Mouse (Mus musculus) hindbrain, embryonic 13.5 days (tissue): ENCODE data around the gene Bfar. TPM values are rescaled to one million over a fixed set of nuclear protein-coding genes. Genes with fewer than 3 reads are reported as not detected.
"Not testable (repeated sequence)": the region's sequence is repeated elsewhere in the genome, so short reads cannot be mapped to it uniquely, and the experiment has no call there.

ENCODE experiments used
- ATAC-seq: fragments of 200-750 bp; cut with Nextera tagmentation; 2 replicates; pipeline ENCODE4 v1.8.0; 2017; ENCODE audit warnings: moderate TSS enrichment; ENCODE audit not compliant: low FRiP score
- H3K27ac ChIP-seq: fragments of 300-500 bp; sonication (generic); 2 replicates; pipeline ENCODE4 v1.5.1; 2015; ENCODE audit warnings: inconsistent platforms, mild to moderate bottlenecking, moderate library complexity
- H3K27me3 ChIP-seq: fragments of 300-500 bp; sonication (generic); 2 replicates; pipeline ENCODE4 v1.6.1; 2015; ENCODE audit warnings: mild to moderate bottlenecking, inconsistent platforms
- H3K36me3 ChIP-seq: fragments of 300-500 bp; sonication (generic); 2 replicates; pipeline ENCODE4 v1.6.1; 2015; ENCODE audit warnings: mild to moderate bottlenecking, inconsistent platforms
- H3K4me1 ChIP-seq: fragments of 300-500 bp; sonication (generic); replicated peaks from 2 replicates; pipeline ENCODE4 v1.6.1; 2015; ENCODE audit warnings: inconsistent platforms
- H3K4me2 ChIP-seq: fragments of 300-500 bp; sonication (generic); 2 replicates; pipeline ENCODE4 v1.6.1; 2015; ENCODE audit warnings: inconsistent platforms, mild to moderate bottlenecking, moderate library complexity
- H3K4me3 ChIP-seq: fragments of 300-500 bp; sonication (generic); 2 replicates; pipeline ENCODE4 v1.5.1; 2015; ENCODE audit warnings: mild to moderate bottlenecking, inconsistent platforms
- H3K9ac ChIP-seq: fragments of 300-500 bp; sonication (generic); 2 replicates; pipeline ENCODE4 v1.6.1; 2015; ENCODE audit warnings: mild to moderate bottlenecking, inconsistent platforms
- H3K9me3 ChIP-seq: fragments of 300-500 bp; sonication (generic); 2 replicates; pipeline ENCODE4 v1.6.1; 2016; ENCODE audit warnings: inconsistent platforms
- WGBS: fragments of 180-500 bp; shearing (Covaris S2); methylation state at CpG from one replicate; pipeline ENCODE4 v1.1.7; 2015; 5-methylcytosine and 5-hydroxymethylcytosine counted together
- polyA plus RNA-seq: library from polyadenylated mRNA; unstranded; fragments of >200 nt; fragmentation: Nextera tagmentation; extraction: Ambion mirVana; gene quantifications from 2 replicates; pipeline ENCODE4 v1.2.1, GENCODE M21; 2015

The Bfar gene
- polyA plus RNA-seq, 1 experiment from 2014 or later, result 51.5 TPM

GRCm38 (mm10) chr16:13729428-13729827 is 57.8 kb downstream of the Bfar start:
- H3K4me3 ChIP-seq, result no peak overlapping the region
- H3K9ac ChIP-seq, result no peak overlapping the region
- H3K4me1 ChIP-seq, result peaks cover 5% of the 10 kb centered on the region
- H3K9me3 ChIP-seq, result no peaks in the 10 kb centered on the region
- WGBS, result 84% methylated on average over 4 of the region's 4 CpGs
- no peak overlapping the region for H3K4me2 ChIP-seq
- H3K27me3 ChIP-seq, result peaks cover 8% of the 10 kb centered on the region
- H3K27ac ChIP-seq, result no peak overlapping the region
- no peak for ATAC-seq
- H3K36me3 ChIP-seq, result no peaks in the 10 kb centered on the region

- no peak within 1 kb of the TSS; the same call in 1 of the 2 replicates for H3K9ac ChIP-seq
- peaks cover 8% of the 10 kb centered on the region for H3K27me3 ChIP-seq
- WGBS, result 15% methylated on average over 26 of the region's 26 CpGs
- no peak within 1 kb of the TSS for H3K27ac ChIP-seq
- peak within 1 kb of the TSS; percentile 3; the same call in 1 of the 2 replicates for H3K4me3 ChIP-seq
- no peaks in the 10 kb centered on the region for H3K36me3 ChIP-seq
- ATAC-seq, result no peak
- H3K9me3 ChIP-seq, result no peaks in the 10 kb centered on the region
- H3K4me2 ChIP-seq, result peak within 1 kb of the TSS; percentile 33
- H3K4me1 ChIP-seq, result peaks cover 5% of the 10 kb centered on the region
Observed at GRCm38 (mm10) chr16:13730285-13731255, 58.9 kb downstream of the Bfar start, which contains the start of gene Pla2g10. Gene Pla2g10, minus strand, starts transcription at chr16:13730983.

- Histone ChIP-seq H3K4me2 (no peak overlapping the region), H3K27me3 (peaks cover 8% of the 10 kb centered on the region), H3K9me3 (no peaks in the 10 kb centered on the region), H3K9ac (no peak overlapping the region), H3K4me3 (no peak overlapping the region), H3K4me1 (peaks cover 5% of the 10 kb centered on the region), H3K36me3 (no peaks in the 10 kb centered on the region), H3K27ac (no peak overlapping the region)
- WGBS, result 90% methylated on average over 3 of the region's 3 CpGs
- ATAC-seq, result no peak
Observed at GRCm38 (mm10) chr16:13732786-13733185, 61.1 kb downstream of the Bfar start.

DNA sequence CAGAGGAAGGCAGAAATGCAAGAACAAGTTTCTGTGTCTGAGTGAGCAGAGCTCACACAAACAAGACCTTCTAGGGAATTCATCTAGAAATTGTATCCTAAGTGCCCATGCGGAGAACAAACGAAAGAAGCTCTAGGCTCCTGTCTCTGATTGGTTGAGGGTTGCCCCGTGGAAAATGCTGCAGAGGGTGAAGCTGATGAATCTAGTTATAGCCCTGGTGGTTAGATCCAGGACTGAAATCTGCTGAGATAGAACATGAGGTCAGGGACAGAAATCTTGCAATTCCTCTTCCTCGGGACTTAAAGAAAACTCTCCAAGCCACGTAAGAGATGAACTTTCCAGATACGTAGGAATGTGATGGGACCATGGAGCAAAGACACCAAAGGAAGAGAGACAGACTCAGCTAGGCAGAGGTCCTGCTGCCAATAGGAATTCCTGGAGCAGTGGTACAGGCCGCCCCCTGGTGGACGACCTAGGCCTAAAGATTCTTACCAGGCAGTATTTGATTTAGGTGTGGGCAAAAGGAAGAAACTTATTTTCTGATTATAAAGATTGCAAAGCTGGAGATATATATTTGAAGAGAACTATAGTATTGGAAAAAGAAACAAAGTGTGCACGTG is 62.0 kb downstream of the Bfar start:
- Histone ChIP-seq H3K4me1 (peaks cover 5% of the 10 kb centered on the region), H3K9me3 (no peaks in the 10 kb centered on the region), H3K27ac (no peak overlapping the region), H3K27me3 (peaks cover 8% of the 10 kb centered on the region), H3K9ac (no peak overlapping the region), H3K4me3 (no peak overlapping the region), H3K36me3 (no peaks in the 10 kb centered on the region), H3K4me2 (no peak overlapping the region)
- 26% methylated on average over 9 of the region's 9 CpGs for WGBS
- ATAC-seq, result no peak

DNA sequence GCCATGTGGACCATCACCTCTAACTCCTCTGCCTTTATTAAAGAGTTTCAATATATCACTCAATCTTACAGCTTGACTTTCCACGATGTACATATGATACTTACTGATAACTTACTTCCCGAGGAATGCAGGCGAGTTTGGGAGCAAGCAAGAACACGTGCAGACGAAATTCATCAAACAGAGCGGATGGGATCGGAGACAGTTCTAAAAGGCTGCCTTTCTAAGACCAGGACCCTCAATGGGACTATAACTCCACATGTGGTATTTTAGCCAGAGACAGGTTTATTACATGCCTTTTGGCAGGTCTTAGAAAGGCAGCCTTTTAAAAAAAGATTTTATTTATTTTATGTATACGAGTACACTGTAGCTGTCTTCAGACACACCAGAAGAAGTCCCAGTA is 64.3 kb downstream of the Bfar start:
- Histone ChIP-seq H3K4me1 (no peaks in the 10 kb centered on the region), H3K27ac (no peak overlapping the region), H3K9ac (no peak overlapping the region), H3K27me3 (no peaks in the 10 kb centered on the region), H3K4me3 (no peak overlapping the region), H3K4me2 (no peak overlapping the region), H3K36me3 (no peaks in the 10 kb centered on the region), H3K9me3 (no peaks in the 10 kb centered on the region)
- WGBS, result 85% methylated on average over 8 of the region's 8 CpGs
- ATAC-seq, result no peak

GRCm38 (mm10) chr16:13739044-13739443 is 67.4 kb downstream of the Bfar start:
- H3K4me1 ChIP-seq, H3K36me3 ChIP-seq, H3K9me3 ChIP-seq, H3K27me3 ChIP-seq, ATAC-seq, H3K4me3 ChIP-seq, H3K9ac ChIP-seq, H3K27ac ChIP-seq, H3K4me2 ChIP-seq: not testable (repeated sequence)
- 68% methylated on average over 4 of the region's 4 CpGs for WGBS

DNA sequence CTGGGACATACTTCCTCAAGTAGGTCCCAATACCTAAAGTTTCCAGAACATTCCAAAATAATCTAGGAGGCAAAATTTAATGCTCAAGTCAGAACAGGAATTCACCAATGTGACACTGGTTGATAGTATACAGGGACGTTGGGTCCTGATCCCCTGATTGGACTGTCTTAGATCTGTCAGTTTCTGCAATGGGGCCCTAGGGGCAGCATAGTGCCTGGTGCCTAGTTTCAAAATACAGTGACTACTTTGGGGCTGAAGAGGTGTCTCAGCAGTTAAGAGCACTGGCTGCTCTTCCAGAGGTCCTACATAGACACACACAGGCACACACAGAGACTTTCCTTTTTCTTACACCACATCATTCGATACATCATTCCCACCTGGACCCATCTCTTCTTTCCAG is 69.2 kb downstream of the Bfar start:
- H3K9me3 ChIP-seq, result no peaks in the 10 kb centered on the region
- WGBS, result 78% methylated on average over 2 of the region's 2 CpGs
- no peaks in the 10 kb centered on the region for H3K27me3 ChIP-seq
- no peak for ATAC-seq
- no peak overlapping the region for H3K27ac ChIP-seq
- H3K4me1 ChIP-seq, result no peaks in the 10 kb centered on the region
- no peak overlapping the region for H3K4me3 ChIP-seq
- no peak overlapping the region for H3K4me2 ChIP-seq
- H3K9ac ChIP-seq, result no peak overlapping the region
- H3K36me3 ChIP-seq, result no peaks in the 10 kb centered on the region

- no peak overlapping the region for H3K4me2 ChIP-seq
- no peak overlapping the region for H3K4me3 ChIP-seq
- 92% methylated on average over 8 of the region's 8 CpGs for whole genome bisulfite sequencing
- no peak overlapping the region for H3K9ac ChIP-seq
- no peak for ATAC-seq
- no peaks in the 10 kb centered on the region for H3K36me3 ChIP-seq
- H3K4me1 ChIP-seq, result no peaks in the 10 kb centered on the region
- H3K9me3 ChIP-seq, result no peaks in the 10 kb centered on the region
- peaks cover 8% of the 10 kb centered on the region; the same call in 1 of the 2 replicates for H3K27me3 ChIP-seq
- H3K27ac ChIP-seq, result no peak overlapping the region
Observed at GRCm38 (mm10) chr16:13747708-13748107, 76.0 kb downstream of the Bfar start.

DNA sequence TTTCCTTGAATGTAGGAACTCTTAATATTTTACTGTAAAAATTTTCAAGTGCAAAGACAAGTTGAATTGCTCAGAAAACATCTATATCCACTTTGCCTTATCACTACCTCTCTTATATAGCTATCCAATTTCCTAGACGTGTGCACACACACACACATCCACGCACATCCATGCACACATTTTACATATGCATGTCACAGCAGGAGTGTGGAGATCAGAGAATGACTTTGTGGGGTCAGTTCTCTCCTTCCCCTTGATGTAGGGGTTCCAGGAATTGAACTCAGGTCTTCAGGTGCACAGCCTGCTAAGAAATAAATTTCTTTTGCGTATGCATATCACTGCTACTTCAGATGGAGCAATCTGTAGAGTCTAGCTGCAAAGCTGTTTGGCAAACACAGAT is 76.5 kb downstream of the Bfar start:
- WGBS, result 63% methylated on average over 3 of the region's 3 CpGs
- Histone ChIP-seq H3K4me3 (no peak overlapping the region), H3K9me3 (no peaks in the 10 kb centered on the region), H3K27ac (no peak overlapping the region), H3K27me3 (peaks cover 8% of the 10 kb centered on the region; the same call in 1 of the 2 replicates), H3K4me1 (no peaks in the 10 kb centered on the region), H3K36me3 (no peaks in the 10 kb centered on the region), H3K9ac (no peak overlapping the region), H3K4me2 (no peak overlapping the region)
- no peak for ATAC-seq

DNA sequence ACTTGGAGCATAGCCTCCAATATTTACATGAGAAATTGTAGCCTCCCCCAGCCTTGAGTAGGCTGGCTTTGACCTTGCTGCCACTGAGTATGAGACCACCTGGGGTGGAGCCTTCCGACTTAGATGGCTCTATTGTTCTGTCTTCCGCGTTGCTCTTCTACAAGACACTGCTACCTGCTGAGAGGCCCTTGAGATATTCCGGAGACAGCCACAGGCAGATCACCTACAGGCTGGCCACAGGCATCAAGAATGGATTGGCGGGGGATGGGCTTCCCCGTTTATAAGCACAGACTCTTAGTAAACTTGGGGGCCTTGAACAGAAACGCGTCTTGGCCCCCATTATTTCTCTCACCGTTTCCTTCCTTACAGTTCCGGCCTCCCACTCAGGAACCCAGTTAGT is 77.2 kb downstream of the Bfar start:
- H3K27me3 ChIP-seq, ATAC-seq, H3K36me3 ChIP-seq, H3K9ac ChIP-seq, H3K4me1 ChIP-seq, H3K27ac ChIP-seq, H3K4me3 ChIP-seq, H3K9me3 ChIP-seq, H3K4me2 ChIP-seq: not testable (repeated sequence)
- 12% methylated on average over 10 of the region's 10 CpGs for WGBS

DNA sequence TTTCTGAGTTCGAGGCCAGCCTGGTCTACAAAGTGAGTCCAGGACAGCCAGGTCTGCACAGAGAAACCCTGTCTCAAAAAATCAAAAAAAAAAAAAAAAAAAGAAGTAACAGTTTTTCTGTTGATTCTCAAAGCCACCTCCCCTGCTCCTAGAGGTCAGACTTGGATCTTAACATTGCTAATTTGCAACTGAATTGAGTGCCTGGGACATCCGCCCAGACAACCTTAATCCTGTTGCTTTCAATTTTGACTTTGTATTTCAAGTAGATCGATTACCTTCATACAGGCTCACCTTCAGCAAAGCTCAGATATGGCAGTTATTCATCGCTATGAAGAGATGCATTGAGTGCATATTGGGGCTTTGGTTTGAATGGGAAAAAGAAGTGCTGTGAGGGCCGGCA is 77.6 kb downstream of the Bfar start:
- peaks cover 8% of the 10 kb centered on the region; the same call in 1 of the 2 replicates for H3K27me3 ChIP-seq
- no peak overlapping the region for H3K9ac ChIP-seq
- no peak overlapping the region for H3K4me3 ChIP-seq
- H3K9me3 ChIP-seq, result no peaks in the 10 kb centered on the region
- 46% methylated on average over 5 of the region's 5 CpGs for WGBS
- H3K27ac ChIP-seq, result no peak overlapping the region
- no peaks in the 10 kb centered on the region for H3K36me3 ChIP-seq
- H3K4me1 ChIP-seq, result no peaks in the 10 kb centered on the region
- ATAC-seq, result no peak
- H3K4me2 ChIP-seq, result no peak overlapping the region

GRCm38 (mm10) chr16:13749981-13750380 is 78.3 kb downstream of the Bfar start:
- no peak overlapping the region for H3K9ac ChIP-seq
- no peak overlapping the region for H3K4me2 ChIP-seq
- peaks cover 8% of the 10 kb centered on the region; the same call in 1 of the 2 replicates for H3K27me3 ChIP-seq
- no peaks in the 10 kb centered on the region for H3K9me3 ChIP-seq
- ATAC-seq, result no peak
- no peak overlapping the region for H3K27ac ChIP-seq
- H3K36me3 ChIP-seq, result no peaks in the 10 kb centered on the region
- no peak overlapping the region for H3K4me3 ChIP-seq
- peaks cover 2% of the 10 kb centered on the region for H3K4me1 ChIP-seq
- 58% methylated on average over 3 of the region's 3 CpGs for WGBS
